Mouse (Mus musculus): ENCODE results near the gene Cers2. TPM values are rescaled to one million over a fixed set of nuclear protein-coding genes. Genes with fewer than 3 reads are reported as not detected.

Cers2 gene
- polyA plus RNA-seq, 2 experiments = 140 to 183 TPM

- no peaks in the 10 kb centered on the region for H3K27me3 ChIP-seq (ENCODE audit: control insufficient read depth, insufficient read depth, low read length)
- 77% methylated on average over 5 of the region's 5 CpGs for WGBS
- no peak overlapping the region for H3K27ac ChIP-seq (replicated peaks; ENCODE audit: low read depth, low read length)
- ATAC-seq (ENCODE audit: low FRiP score, low read depth) (no peak), DNase-seq (ENCODE audit: low spot score) (no peak)
- peaks cover 66% of the 10 kb centered on the region for H3K36me3 ChIP-seq (ENCODE audit: control insufficient read depth, insufficient read depth, low read length)
- no peak overlapping the region for H3K4me3 ChIP-seq (replicated peaks; ENCODE audit: low read length)
- no peaks in the 10 kb centered on the region for H3K9me3 ChIP-seq (ENCODE audit: control insufficient read depth, low read length)
- TF ChIP-seq POLR2A (IDR thresholded peaks at IDR 0.05; ENCODE audit: borderline replicate concordance, extremely low read depth, insufficient read depth, insufficient read length) = no peak
- no peaks in the 10 kb centered on the region for H3K4me1 ChIP-seq (ENCODE audit: control insufficient read depth, insufficient read depth, low read length)
- no peak overlapping the region for H3K9ac ChIP-seq (ENCODE audit: low read depth, low read length, severe bottlenecking)
- H3K4me2 ChIP-seq (replicated peaks; ENCODE audit: low read depth, low read length, severe bottlenecking) = no peak overlapping the region
These were observed 19.9 kb upstream of the Cers2 start for GRCm38 (mm10) chr3:95294718-95295117.

GRCm38 (mm10) chr3:95295321-95296102 lies 19.1 kb upstream of the Cers2 start:
- Histone ChIP-seq H3K27ac (replicated peaks; ENCODE audit: low read depth, low read length) (no peak overlapping the region), H3K4me2 (replicated peaks; ENCODE audit: low read depth, low read length, severe bottlenecking) (no peak overlapping the region), H3K9ac (ENCODE audit: low read depth, low read length, severe bottlenecking) (no peak overlapping the region), H3K36me3 (ENCODE audit: control insufficient read depth, insufficient read depth, low read length) (peaks cover 59% of the 10 kb centered on the region), H3K9me3 (ENCODE audit: control insufficient read depth, low read length) (no peaks in the 10 kb centered on the region), H3K4me1 (ENCODE audit: control insufficient read depth, insufficient read depth, low read length) (no peaks in the 10 kb centered on the region), H3K4me3 (replicated peaks; ENCODE audit: low read length) (no peak overlapping the region), H3K27me3 (ENCODE audit: control insufficient read depth, insufficient read depth, low read length) (no peaks in the 10 kb centered on the region)
- DNase-seq (ENCODE audit: low spot score) (no peak), ATAC-seq (ENCODE audit: low FRiP score, low read depth) (no peak)
- whole genome bisulfite sequencing = 71% methylated on average over 11 of the region's 11 CpGs
- TF ChIP-seq POLR2A (IDR thresholded peaks at IDR 0.05; ENCODE audit: borderline replicate concordance, extremely low read depth, insufficient read depth, insufficient read length) = no peak

- DNase-seq (ENCODE audit: low spot score) = peak; percentile 74
- no peak for TF ChIP-seq POLR2A (IDR thresholded peaks at IDR 0.05; ENCODE audit: borderline replicate concordance, extremely low read depth, insufficient read depth, insufficient read length)
- no peaks in the 10 kb centered on the region for H3K9me3 ChIP-seq (ENCODE audit: control insufficient read depth, low read length)
- H3K4me2 ChIP-seq (replicated peaks; ENCODE audit: low read depth, low read length, severe bottlenecking) = no peak overlapping the region
- no peak overlapping the region for H3K27ac ChIP-seq (replicated peaks; ENCODE audit: low read depth, low read length)
- peak; percentile 66; the same call in 1 of the 2 replicates for ATAC-seq (ENCODE audit: low FRiP score, low read depth)
- no peaks in the 10 kb centered on the region for H3K4me1 ChIP-seq (ENCODE audit: control insufficient read depth, insufficient read depth, low read length)
- WGBS = 3% methylated on average over 5 of the region's 5 CpGs
- no peaks in the 10 kb centered on the region for H3K27me3 ChIP-seq (ENCODE audit: control insufficient read depth, insufficient read depth, low read length)
- no peak overlapping the region for H3K9ac ChIP-seq (ENCODE audit: low read depth, low read length, severe bottlenecking)
- H3K36me3 ChIP-seq (ENCODE audit: control insufficient read depth, insufficient read depth, low read length) = peaks cover 56% of the 10 kb centered on the region
- no peak overlapping the region for H3K4me3 ChIP-seq (replicated peaks; ENCODE audit: low read length)
These were observed 18.5 kb upstream of the Cers2 start for GRCm38 (mm10) chr3:95296103-95296469.

- Histone ChIP-seq H3K36me3 (ENCODE audit: control insufficient read depth, insufficient read depth, low read length) (peaks cover 38% of the 10 kb centered on the region), H3K4me2 (replicated peaks; ENCODE audit: low read depth, low read length, severe bottlenecking) (no peak overlapping the region)
- 82% methylated on average over 7 of the region's 7 CpGs for WGBS
These were observed 16.6 kb upstream of the Cers2 start for GRCm38 (mm10) chr3:95298018-95298417.

GRCm38 (mm10) chr3:95301204-95301796 lies 13.3 kb upstream of the Cers2 start:
- Histone ChIP-seq H3K4me3 (replicated peaks; ENCODE audit: low read length) (no peak overlapping the region), H3K27ac (replicated peaks; ENCODE audit: low read depth, low read length) (no peak overlapping the region), H3K9me3 (ENCODE audit: control insufficient read depth, low read length) (no peaks in the 10 kb centered on the region), H3K36me3 (ENCODE audit: control insufficient read depth, insufficient read depth, low read length) (peaks cover 11% of the 10 kb centered on the region; the same call in 1 of the 2 replicates), H3K4me2 (replicated peaks; ENCODE audit: low read depth, low read length, severe bottlenecking) (no peak overlapping the region), H3K4me1 (ENCODE audit: control insufficient read depth, insufficient read depth, low read length) (no peaks in the 10 kb centered on the region), H3K9ac (ENCODE audit: low read depth, low read length, severe bottlenecking) (no peak overlapping the region), H3K27me3 (ENCODE audit: control insufficient read depth, insufficient read depth, low read length) (no peaks in the 10 kb centered on the region)
- ATAC-seq (ENCODE audit: low FRiP score, low read depth) (no peak), DNase-seq (ENCODE audit: low spot score) (no peak)
- 88% methylated on average over 3 of the region's 3 CpGs for WGBS
- no peak for TF ChIP-seq POLR2A (IDR thresholded peaks at IDR 0.05; ENCODE audit: borderline replicate concordance, extremely low read depth, insufficient read depth, insufficient read length)

More at GRCm38 (mm10) chr3:95298018-95298417, 16.6 kb upstream of the Cers2 start:
- H3K9me3 ChIP-seq (ENCODE audit: control insufficient read depth, low read length) = no peaks in the 10 kb centered on the region
- DNase-seq (ENCODE audit: low spot score) = no peak
- no peak overlapping the region for H3K27ac ChIP-seq (replicated peaks; ENCODE audit: low read depth, low read length)
- no peak for TF ChIP-seq POLR2A (IDR thresholded peaks at IDR 0.05; ENCODE audit: borderline replicate concordance, extremely low read depth, insufficient read depth, insufficient read length)
- no peaks in the 10 kb centered on the region for H3K27me3 ChIP-seq (ENCODE audit: control insufficient read depth, insufficient read depth, low read length)
- H3K4me3 ChIP-seq (replicated peaks; ENCODE audit: low read length) = no peak overlapping the region
- H3K4me1 ChIP-seq (ENCODE audit: control insufficient read depth, insufficient read depth, low read length) = no peaks in the 10 kb centered on the region
- no peak for ATAC-seq (ENCODE audit: low FRiP score, low read depth)
- H3K9ac ChIP-seq (ENCODE audit: low read depth, low read length, severe bottlenecking) = no peak overlapping the region
